In the genomic region with DNA sequence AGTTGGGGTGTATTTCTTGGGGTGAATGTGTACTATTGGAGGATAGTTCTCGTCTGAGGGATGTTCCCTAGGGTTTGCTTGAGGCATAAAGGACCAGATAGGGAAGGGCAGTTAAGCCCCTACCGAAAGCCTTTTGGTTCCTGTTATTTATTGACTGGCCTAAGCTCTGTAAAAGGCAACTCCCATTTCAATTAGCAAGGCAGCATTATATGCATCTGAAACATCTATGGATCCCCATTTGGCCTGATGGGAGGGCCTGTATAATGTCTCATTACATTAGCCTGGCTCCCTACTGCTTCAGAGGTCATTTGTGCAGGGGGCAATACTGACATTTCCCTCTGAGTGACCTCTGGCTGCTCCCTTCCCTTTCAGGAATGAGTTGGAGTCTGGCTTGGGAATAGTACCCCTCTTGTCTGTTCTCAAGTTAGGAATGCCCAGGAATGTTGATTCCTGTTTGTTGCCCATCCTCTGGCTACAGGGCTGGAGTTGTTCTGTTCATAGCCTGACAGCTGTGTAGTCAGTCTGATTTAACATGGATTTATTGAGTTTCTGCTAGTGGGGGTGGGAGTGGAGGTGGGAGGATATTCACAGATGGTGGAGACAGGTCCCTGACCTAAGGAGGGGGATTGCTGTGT, we compare ENCODE assay signal across 14 mouse cellular contexts. TPM values are rescaled to one million over a fixed set of nuclear protein-coding genes. Genes with fewer than 3 reads are reported as not detected.
DNase-seq lines count a peak whose midpoint lies in the region; ATAC-seq and TF ChIP-seq lines count a peak whose summit lies in the region.
"Had no signal": no experiment of that assay in that cellular context is flagged by ENCODE, and none has a peak within 500 bp of the region (broad histone marks: within the 10 kb centered on the region; RNA-seq: fewer than 3 reads in every experiment).

No protein-coding gene starts in this region.

- no peak for ATAC-seq in hindbrain, embryonic 13.5 days (ENCODE audit: low FRiP score)
- no peak for ATAC-seq in hindbrain, embryonic 16.5 days

- H3K9ac ChIP-seq in hindbrain, embryonic 13.5 days: no peak overlapping the region
- no peak overlapping the region for H3K9ac ChIP-seq in hindbrain, embryonic 16.5 days (ENCODE audit: low read depth, low read length)
- H3K9ac ChIP-seq: lung, embryonic 15.5 days had no signal

- peak overlapping the region; percentile 0; the same call in 1 of the 2 replicates for H3K27ac ChIP-seq in hindbrain, embryonic 13.5 days
- H3K27ac ChIP-seq in hindbrain, embryonic 16.5 days (ENCODE audit: low read depth, low read length): no peak overlapping the region
- H3K27ac ChIP-seq in bone marrow macrophage, adult 2 months (ENCODE audit: insufficient read depth, low read depth, low read length): peak overlapping the region; percentile 41
- H3K27ac ChIP-seq: lung, embryonic 15.5 days had no signal

- H3K79me2 ChIP-seq in myocyte (ENCODE audit: control insufficient read depth, insufficient read depth): peaks cover 99% of the 10 kb centered on the region

- H3K9me3 ChIP-seq in hindbrain, embryonic 13.5 days: no peaks in the 10 kb centered on the region
- H3K9me3 ChIP-seq in hindbrain, embryonic 16.5 days (ENCODE audit: control insufficient read depth, low read length): no peaks in the 10 kb centered on the region
- H3K9me3 ChIP-seq: lung, embryonic 15.5 days had no signal

- peaks cover 44% of the 10 kb centered on the region for H3K4me1 ChIP-seq in hindbrain, embryonic 13.5 days (replicated peaks)
- H3K4me1 ChIP-seq in hindbrain, embryonic 16.5 days (ENCODE audit: control insufficient read depth, insufficient read depth, low read depth, low read length): peaks cover 18% of the 10 kb centered on the region
- H3K4me1 ChIP-seq in bone marrow macrophage, adult 2 months (ENCODE audit: control insufficient read depth, insufficient read depth, low read length): peaks cover 71% of the 10 kb centered on the region

- TF ChIP-seq POLR2A in bone marrow macrophage, adult 2 months (IDR thresholded peaks at IDR 0.05; ENCODE audit: borderline replicate concordance, low read depth, low read length): no peak
- no peak for TF ChIP-seq POLR2A in myocyte (IDR thresholded peaks at IDR 0.05; ENCODE audit: insufficient read length, low read depth)

- H3ac ChIP-seq in myocyte (ENCODE audit: control insufficient read depth, insufficient read length): no peak overlapping the region

- peak; percentile 55 for DNase-seq in Muller cell, postnatal 12 days (ENCODE audit: inconsistent ontology term)
- DNase-seq in urinary bladder, postnatal 36 days (ENCODE audit: low spot score in 2 of 2): no peak
- DNase-seq in frontal cortex, postnatal 25 days (ENCODE audit: low spot score in 2 of 2): no peak
- DNase-seq: adrenal gland, adult 8-10 months; cerebellum, postnatal 36 days; kidney, postnatal 4 days; liver had no signal

- no peaks in the 10 kb centered on the region for H3K27me3 ChIP-seq in hindbrain, embryonic 13.5 days
- no peaks in the 10 kb centered on the region for H3K27me3 ChIP-seq in hindbrain, embryonic 16.5 days (replicated peaks; ENCODE audit: control insufficient read depth, insufficient read depth, low read length)
- no peaks in the 10 kb centered on the region for H3K27me3 ChIP-seq in myocyte (ENCODE audit: control insufficient read depth, insufficient read depth, insufficient read length)
- H3K27me3 ChIP-seq: CH12.LX; lung, embryonic 15.5 days had no signal

- no peak overlapping the region for H3K4me3 ChIP-seq in hindbrain, embryonic 13.5 days
- H3K4me3 ChIP-seq in hindbrain, embryonic 16.5 days (ENCODE audit: low read length): no peak overlapping the region
- no peak overlapping the region for H3K4me3 ChIP-seq in bone marrow macrophage, adult 2 months (ENCODE audit: insufficient read depth, low read length)
- H3K4me3 ChIP-seq in myocyte: no peak overlapping the region
- H3K4me3 ChIP-seq: erythroblast, embryonic 14.5 days; lung, embryonic 15.5 days had no signal

- WGBS in hindbrain, embryonic 13.5 days: 22% methylated on average over 2 of the region's 2 CpGs
- whole genome bisulfite sequencing in hindbrain, embryonic 16.5 days: 31% methylated on average over 2 of the region's 2 CpGs

- no peaks in the 10 kb centered on the region for H3K36me3 ChIP-seq in hindbrain, embryonic 13.5 days
- H3K36me3 ChIP-seq in hindbrain, embryonic 16.5 days (ENCODE audit: control insufficient read depth, insufficient read depth, low read length): no peaks in the 10 kb centered on the region
- H3K36me3 ChIP-seq in myocyte (ENCODE audit: control insufficient read depth, insufficient read depth): no peaks in the 10 kb centered on the region
- H3K36me3 ChIP-seq: lung, embryonic 15.5 days had no signal

- TF ChIP-seq CTCF in bone marrow macrophage, adult 2 months (IDR thresholded peaks at IDR 0.05; ENCODE audit: low read depth, low read length): no peak

- no peak overlapping the region for H3K4me2 ChIP-seq in hindbrain, embryonic 13.5 days
- H3K4me2 ChIP-seq in hindbrain, embryonic 16.5 days (ENCODE audit: low read length): no peak overlapping the region
- peak overlapping the region; percentile 34 for H3K4me2 ChIP-seq in myocyte (ENCODE audit: low read depth)
- H3K4me2 ChIP-seq: lung, embryonic 15.5 days had no signal

TF ChIP-seq in myocyte, 11 proteins besides CTCF, POLR2A, EP300 and RAD21:
- TF ChIP-seq MYOG (IDR thresholded peaks at IDR 0.05; ENCODE audit: control insufficient read depth in 1 of 3, insufficient read depth in 1 of 3, insufficient read length in 2 of 3, low read depth in 2 of 3) (no peak), MYOD1 (IDR thresholded peaks at IDR 0.05; ENCODE audit: control insufficient read depth in 1 of 3, insufficient read length in 2 of 3, low read depth in 2 of 3) (peak in 2 of 3 experiments; percentile 9 to 23)

RNA-seq across cellular contexts. Expression of gene Susd6, which starts 17.3 kb away (rescaled TPM):
- polyA plus RNA-seq in hindbrain, embryonic 13.5 days (2015; fragmentation: Nextera tagmentation; extraction: Ambion mirVana): 11.4 and 12.8 TPM in 2 replicates
- polyA plus RNA-seq in hindbrain, embryonic 16.5 days (2015; fragmentation: Nextera tagmentation; extraction: Ambion mirVana): 9.9 and 12.1 TPM in 2 replicates
- 144 and 157 TPM in 2 replicates for polyA plus RNA-seq in bone marrow macrophage, adult 2 months (2012; ENCODE audit: insufficient read depth, insufficient read length, missing spikeins)
- 64.0 TPM for polyA plus RNA-seq in myocyte (2012; fragmentation: generic; extraction: Trizol)

RNA-seq across cellular contexts. Expression of gene Ccdc177, which starts 47.1 kb away (rescaled TPM):
- 3.8 and 4.0 TPM in 2 replicates for polyA plus RNA-seq in hindbrain, embryonic 13.5 days (2015; fragmentation: Nextera tagmentation; extraction: Ambion mirVana)
- 2.0 and 2.3 TPM in 2 replicates for polyA plus RNA-seq in hindbrain, embryonic 16.5 days (2015; fragmentation: Nextera tagmentation; extraction: Ambion mirVana)
- not detected in 2 replicates for polyA plus RNA-seq in bone marrow macrophage, adult 2 months (2012; ENCODE audit: insufficient read depth, insufficient read length, missing spikeins)
- polyA plus RNA-seq in myocyte (2012; fragmentation: generic; extraction: Trizol): not detected
- polyA plus RNA-seq: erythroblast, embryonic 14.5 days had no signal
